Mouse (Mus musculus) thymus, adult 2 months (tissue): ENCODE measurements around the gene Kif17. TPM values are rescaled to one million over a fixed set of nuclear protein-coding genes. Genes with fewer than 3 reads are reported as not detected.
"Not testable (repeated sequence)": the region's sequence is repeated elsewhere in the genome, so short reads cannot be mapped to it uniquely, and the experiment has no call there.

ENCODE experiments used
- DNase-seq: peaks from one replicate; pipeline ENCODE4 v3.0.0; 2021
- H3K27ac ChIP-seq: fragments of 200-500 bp; 2 replicates; pipeline ENCODE4 v1.5.1; 2012; ENCODE audit warnings: low read length, control low read depth; ENCODE audit not compliant: control insufficient read depth, insufficient read depth
- H3K27me3 ChIP-seq: fragments of 200-500 bp; 2 replicates; pipeline ENCODE4 v1.6.1; 2012; ENCODE audit warnings: mild to moderate bottlenecking, low read length, moderate library complexity, mixed read lengths; ENCODE audit not compliant: control insufficient read depth, insufficient read depth
- H3K36me3 ChIP-seq: fragments of 200-500 bp; 2 replicates; pipeline ENCODE4 v1.6.1; 2012; ENCODE audit warnings: mild to moderate bottlenecking, low read length, moderate library complexity; ENCODE audit not compliant: control insufficient read depth, insufficient read depth
- H3K4me1 ChIP-seq: fragments of 200-500 bp; replicated peaks from 2 replicates; pipeline ENCODE4 v1.6.1; 2012; ENCODE audit warnings: low read length; ENCODE audit not compliant: control insufficient read depth, insufficient read depth
- H3K4me3 ChIP-seq: fragments of 200-500 bp; 2 replicates; pipeline ENCODE4 v1.5.1; 2012; ENCODE audit warnings: mild to moderate bottlenecking, low read length, control low read depth, moderate library complexity; ENCODE audit not compliant: control insufficient read depth, insufficient read depth
- CTCF ChIP-seq: fragments of 200-500 bp; IDR thresholded peaks from 2 replicates; pipeline ENCODE4 v1.5.1; 2012; ENCODE audit warnings: mild to moderate bottlenecking, control low read depth, low read length, moderate library complexity, borderline replicate concordance; ENCODE audit not compliant: control insufficient read depth, poor library complexity, insufficient read depth; ENCODE audit errors: extremely low read depth
- POLR2A ChIP-seq: fragments of 200-500 bp; IDR thresholded peaks from 2 replicates; pipeline ENCODE4 v1.6.1; 2012; ENCODE audit warnings: mild to moderate bottlenecking, low read length, control low read depth, moderate library complexity; ENCODE audit not compliant: control insufficient read depth, poor library complexity, insufficient read depth; ENCODE audit errors: extremely low read depth
- WGBS: fragments of 180-500 bp; shearing (Covaris S2); methylation state at CpG from one replicate; pipeline ENCODE4 v1.1.7; 2018; 5-methylcytosine and 5-hydroxymethylcytosine counted together
- polyA plus RNA-seq: library from polyadenylated mRNA; depleted of rRNA; stranded (reverse); fragments of >200 nt; gene quantifications from 2 replicates; pipeline ENCODE4 v1.2.3, GENCODE M21; 2012

Gene Kif17
- polyA plus RNA-seq, 1 experiment: 1.6 TPM

- Histone ChIP-seq H3K27me3 (no peaks in the 10 kb centered on the region), H3K4me3 (no peak overlapping the region), H3K27ac (no peak overlapping the region), H3K4me1 (peaks cover 2% of the 10 kb centered on the region), H3K36me3 (no peaks in the 10 kb centered on the region)
- TF ChIP-seq POLR2A (no peak), CTCF (no peak)
- 93% methylated on average over 3 of the region's 3 CpGs for WGBS
- no peak for DNase-seq
Observed at GRCm38 (mm10) chr4:138324451-138324850, 74.2 kb downstream of the Kif17 start.

DNA sequence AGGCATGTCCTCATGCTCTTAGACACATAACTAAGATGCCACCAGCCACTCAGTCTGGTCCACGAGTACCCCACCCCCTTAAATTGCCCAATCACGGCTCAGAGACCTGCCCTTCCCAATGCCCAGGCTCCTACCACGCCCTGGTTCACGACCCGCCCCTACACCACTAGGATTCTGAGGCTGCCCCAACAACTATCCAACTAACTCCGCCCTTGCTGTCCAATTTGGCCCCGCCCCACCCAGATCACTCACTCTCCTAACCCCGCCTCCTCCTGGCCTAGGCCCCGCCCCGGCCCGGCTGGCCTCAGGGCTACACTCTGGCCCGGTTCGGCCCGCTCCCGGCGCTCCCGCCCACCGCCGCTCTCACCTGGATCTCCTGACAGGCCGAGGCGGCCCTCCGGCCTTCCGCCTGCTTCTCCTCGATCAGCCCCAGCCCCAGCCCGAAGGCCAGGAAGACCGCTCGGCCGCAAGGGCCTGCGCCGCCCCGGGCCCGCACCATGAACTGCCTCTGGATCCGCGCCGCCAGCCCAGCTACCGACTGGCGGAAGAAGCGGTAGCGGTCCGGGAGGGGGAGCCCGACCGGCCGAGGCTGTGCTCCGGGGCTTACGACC is 75.3 kb downstream of the Kif17 start:
- peaks cover 2% of the 10 kb centered on the region for H3K4me1 ChIP-seq

DNA sequence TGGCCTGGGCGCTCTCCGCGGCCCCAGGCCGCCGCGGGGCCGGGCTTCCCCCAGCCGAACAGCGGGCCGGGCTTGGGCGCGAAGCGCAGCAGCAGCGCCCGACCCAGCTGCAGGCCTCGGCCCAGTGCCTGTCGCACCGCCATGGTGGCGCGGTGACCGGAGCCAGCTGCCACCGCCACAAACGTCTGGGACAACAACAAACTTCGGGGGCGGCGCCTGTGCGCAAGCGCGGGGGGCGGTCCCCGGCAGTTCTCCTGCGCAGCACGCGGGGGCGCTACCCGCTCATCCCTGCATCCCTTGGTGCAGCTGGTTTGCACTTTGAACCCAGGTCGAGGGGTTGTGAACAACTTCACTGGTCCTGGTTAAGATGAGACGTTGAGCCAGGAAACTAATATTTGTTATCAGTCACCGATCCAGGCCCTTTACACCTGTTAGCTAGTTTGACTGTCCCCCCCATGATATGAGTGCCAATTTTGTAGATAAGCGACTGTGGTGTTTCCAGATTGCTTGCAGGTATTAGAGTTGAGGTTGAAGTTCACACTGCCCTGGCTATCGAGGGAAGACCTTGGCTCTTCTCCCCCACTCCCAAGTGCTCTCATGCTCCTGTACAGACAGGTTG is 76.0 kb downstream of the Kif17 start, which contains the start of gene Pink1:
TSS of gene Pink1 (minus strand) at position 231 of the 619 bp plus-strand sequence.
- H3K27me3 ChIP-seq: no peaks in the 10 kb centered on the region
- peaks cover 2% of the 10 kb centered on the region for H3K4me1 ChIP-seq
- TF ChIP-seq POLR2A: peak; percentile 83
- peak; percentile 89 for TF ChIP-seq CTCF
- H3K4me3 ChIP-seq: peak within 1 kb of the TSS; percentile 81
- H3K27ac ChIP-seq: peak within 1 kb of the TSS; percentile 77
- DNase-seq: peak; percentile 93
- WGBS: 4% methylated on average over 41 of the region's 41 CpGs
- H3K36me3 ChIP-seq: no peaks in the 10 kb centered on the region

More for the DNA sequence above, 75.3 kb downstream of the Kif17 start:
- DNase-seq: peak; percentile 91
- peak overlapping the region; percentile 62 for H3K27ac ChIP-seq
- no peaks in the 10 kb centered on the region for H3K36me3 ChIP-seq
- H3K27me3 ChIP-seq: no peaks in the 10 kb centered on the region
- under 1% methylated on average over 45 of the region's 45 CpGs for WGBS
- H3K4me3 ChIP-seq: peak overlapping the region; percentile 81
- TF ChIP-seq POLR2A (no peak), CTCF (no peak)

GRCm38 (mm10) chr4:138327155-138327554 is 76.9 kb downstream of the Kif17 start:
- H3K4me3 ChIP-seq, H3K4me1 ChIP-seq, H3K27me3 ChIP-seq, H3K36me3 ChIP-seq, DNase-seq: not testable (repeated sequence)
- 54% methylated on average over 9 of the region's 12 CpGs for WGBS
- peak overlapping the region; percentile 77 for H3K27ac ChIP-seq

DNA sequence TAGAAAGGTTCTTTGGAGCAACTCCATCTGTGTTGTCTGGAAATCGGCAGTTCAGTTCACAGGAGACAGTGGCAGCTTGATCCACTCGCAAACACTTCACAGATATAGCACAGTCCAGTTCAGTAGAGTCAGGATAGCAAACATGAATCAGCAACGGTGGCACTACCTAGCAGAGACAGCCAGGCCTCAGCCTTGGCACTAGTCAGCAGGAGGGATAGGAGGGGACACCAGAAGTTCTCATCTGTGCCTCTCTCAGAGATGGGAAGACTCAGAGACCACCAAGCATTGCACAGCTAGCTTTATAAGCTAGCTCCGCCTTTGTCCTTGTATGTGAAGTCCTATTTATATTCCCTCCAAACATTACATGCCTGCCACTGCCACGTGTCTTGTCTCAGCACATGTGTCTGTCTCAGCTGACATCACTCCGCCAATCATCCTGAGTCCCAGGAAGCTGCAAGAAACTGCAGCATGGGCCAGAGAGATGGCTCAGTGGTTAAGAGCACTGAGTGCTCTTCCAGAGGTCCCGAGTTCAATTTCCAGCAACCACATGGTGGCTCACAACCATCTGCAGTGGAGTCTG is 77.7 kb downstream of the Kif17 start:
- Histone ChIP-seq H3K4me1 (peaks cover 2% of the 10 kb centered on the region), H3K27me3 (no peaks in the 10 kb centered on the region), H3K4me3 (peak overlapping the region; percentile 36), H3K36me3 (no peaks in the 10 kb centered on the region), H3K27ac (peak overlapping the region; percentile 90)
- TF ChIP-seq CTCF: no peak
- TF ChIP-seq POLR2A: no peak
- 69% methylated on average over 7 of the region's 7 CpGs for WGBS
- DNase-seq: no peak

DNA sequence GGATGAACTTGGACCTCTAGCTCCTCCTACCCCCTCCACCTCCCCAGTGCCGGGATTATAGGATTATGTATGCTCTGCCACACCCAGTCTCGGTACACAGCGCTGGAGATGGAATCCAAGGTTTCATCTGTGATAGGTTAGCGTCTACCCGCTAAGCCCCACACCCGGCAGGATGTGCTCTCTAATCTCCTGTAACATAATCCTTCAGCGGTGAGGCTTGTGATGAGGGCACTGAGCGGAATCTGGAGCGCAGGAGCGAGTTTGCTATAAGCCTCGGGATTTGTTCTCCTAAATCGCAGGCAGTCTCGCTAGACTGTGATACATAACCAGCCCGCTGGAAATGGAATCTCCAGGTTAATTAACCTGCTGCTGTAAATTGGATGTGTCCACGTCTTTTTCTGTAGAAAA is 80.0 kb downstream of the Kif17 start:
- H3K4me3 ChIP-seq: no peak overlapping the region
- no peaks in the 10 kb centered on the region for H3K27me3 ChIP-seq
- no peaks in the 10 kb centered on the region for H3K36me3 ChIP-seq
- H3K27ac ChIP-seq: no peak overlapping the region
- TF ChIP-seq CTCF (no peak), POLR2A (no peak)
- peaks cover 2% of the 10 kb centered on the region for H3K4me1 ChIP-seq
- no peak for DNase-seq
- 61% methylated on average over 15 of the region's 15 CpGs for WGBS
